Mouse (Mus musculus): ENCODE data around the gene Lrrc66.

- TF ChIP-seq CTCF (IDR thresholded peaks at IDR 0.05; ENCODE audit: low read depth) (no peak), EP300 (optimal IDR thresholded peaks at IDR 0.05) (no peak)
Observed at GRCm38 (mm10) chr5:73630141-73630540, 2.2 kb downstream of the Lrrc66 start.

Measured in stomach, postnatal 0 days (tissue).